Mouse (Mus musculus) Patski (cell line): ENCODE data around the gene Gm6205. TPM values are rescaled to one million over a fixed set of nuclear protein-coding genes. Genes with fewer than 3 reads are reported as not detected.
"Not testable (repeated sequence)": the region's sequence is repeated elsewhere in the genome, so short reads cannot be mapped to it uniquely, and the experiment has no call there.

ENCODE experiments used
- ATAC-seq: fragments of 100-300 bp; one replicate; pipeline ENCODE4 v1.8.0; 2021
- CTCF ChIA-PET: fragments of 350-600 bp; sonication (Branson Sonifier 250); formaldehyde crosslinking; loops from one replicate; lab custom pipeline; 2022; ENCODE audit warnings: inconsistent platforms; lab: Charles Lee
- POLR2A ChIA-PET: fragments of 350-600 bp; sonication (Branson Sonifier 250); formaldehyde crosslinking; loops from one replicate; lab custom pipeline; 2022; ENCODE audit warnings: antibody characterized with exemption, inconsistent platforms; lab: Charles Lee
- DNase-seq: peaks from one replicate; pipeline ENCODE4 v3.0.0-alpha.2; 2011; ENCODE audit warnings: low read depth, low spot score
- H3K27me3 ChIP-seq: fragments of 371-371 bp; one replicate; pipeline ENCODE4 v1.5.1; 2021
- in situ Hi-C: fragments of 300-500 bp; cut with MboI; formaldehyde crosslinking; loops from 3 replicates; pipeline ENCODE4 v1.11.1; 2018; ENCODE audit warnings: low pct_unique_long_range_greater_than_20kb, mixed read lengths
- polyA plus RNA-seq: library from polyadenylated mRNA; unstranded; gene quantifications from one replicate; pipeline ENCODE4 v1.2.3, GENCODE M21; 2021

Gm6205 gene
- polyA plus RNA-seq: not detected

GRCm38 (mm10) chr5:94648082-94648481 lies at the start of gene Gm6205:
Gene Gm6205 (plus strand): TSS chr5:94648382.
- POLR2A ChIA-PET, ATAC-seq, in situ Hi-C loops, H3K27me3 ChIP-seq, DNase-seq, CTCF ChIA-PET: not testable (repeated sequence)

- ATAC-seq, POLR2A ChIA-PET, H3K27me3 ChIP-seq, in situ Hi-C loops, DNase-seq, CTCF ChIA-PET: not testable (repeated sequence)
Observed at GRCm38 (mm10) chr5:94616242-94616641, 31.9 kb upstream of the Gm6205 start, which contains the start of gene Gm3147. Gene Gm3147 (minus strand): TSS chr5:94616342.

- in situ Hi-C loops, CTCF ChIA-PET, POLR2A ChIA-PET, ATAC-seq, H3K27me3 ChIP-seq, DNase-seq: not testable (repeated sequence)
Observed at GRCm38 (mm10) chr5:94623679-94624078, 24.5 kb upstream of the Gm6205 start, which contains the start of gene Gm6509. Gene Gm6509 (plus strand): TSS chr5:94623979.

Other genes starting within 250 kb of the Gm6205 start
- gene Gm7682, start 202.6 kb upstream of the Gm6205 start, polyA plus RNA-seq: not detected
- gene Gm3139, start 122.1 kb upstream of the Gm6205 start, polyA plus RNA-seq: not detected
- gene Gm3147, start 32.0 kb upstream of the Gm6205 start, polyA plus RNA-seq: not detected
- not detected for gene Gm6509, start 24.4 kb upstream of the Gm6205 start, polyA plus RNA-seq
- gene Gm3183, start 217.1 kb downstream of the Gm6205 start, polyA plus RNA-seq: not detected